Mouse (Mus musculus): ENCODE results near the gene Sbno2.

Sbno2 gene

GRCm38 (mm10) chr10:80105460-80105859 lies at the start of gene Sbno2:
Sbno2 (minus strand) TSS chr10:80105571.
- DNase-seq: no peak

GRCm38 (mm10) chr10:80154384-80154783 lies 49.0 kb upstream of the Sbno2 start:
- no peak for DNase-seq

GRCm38 (mm10) chr10:80153713-80154112 lies 48.3 kb upstream of the Sbno2 start:
- DNase-seq: no peak

DNA sequence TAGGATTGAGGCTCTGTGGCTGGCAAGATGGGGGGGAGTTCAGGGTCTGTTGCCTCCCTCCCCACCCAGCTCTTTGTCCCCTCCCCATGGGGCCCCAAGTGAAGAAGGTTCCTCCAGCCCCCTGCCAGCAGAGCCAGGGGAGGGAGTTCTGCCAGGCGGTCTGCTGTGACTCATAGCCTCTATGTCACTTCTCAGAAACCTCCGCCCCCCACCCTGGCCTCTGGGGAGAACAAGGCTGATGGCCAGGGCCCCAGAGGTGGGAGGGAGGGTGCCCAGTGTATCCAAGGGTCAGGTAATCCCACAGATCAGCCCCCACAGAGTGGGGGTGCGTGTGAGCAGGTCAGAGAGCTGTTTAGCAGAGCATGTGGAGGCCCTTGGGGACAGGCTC lies 47.5 kb upstream of the Sbno2 start:
- no peak for DNase-seq

DNA sequence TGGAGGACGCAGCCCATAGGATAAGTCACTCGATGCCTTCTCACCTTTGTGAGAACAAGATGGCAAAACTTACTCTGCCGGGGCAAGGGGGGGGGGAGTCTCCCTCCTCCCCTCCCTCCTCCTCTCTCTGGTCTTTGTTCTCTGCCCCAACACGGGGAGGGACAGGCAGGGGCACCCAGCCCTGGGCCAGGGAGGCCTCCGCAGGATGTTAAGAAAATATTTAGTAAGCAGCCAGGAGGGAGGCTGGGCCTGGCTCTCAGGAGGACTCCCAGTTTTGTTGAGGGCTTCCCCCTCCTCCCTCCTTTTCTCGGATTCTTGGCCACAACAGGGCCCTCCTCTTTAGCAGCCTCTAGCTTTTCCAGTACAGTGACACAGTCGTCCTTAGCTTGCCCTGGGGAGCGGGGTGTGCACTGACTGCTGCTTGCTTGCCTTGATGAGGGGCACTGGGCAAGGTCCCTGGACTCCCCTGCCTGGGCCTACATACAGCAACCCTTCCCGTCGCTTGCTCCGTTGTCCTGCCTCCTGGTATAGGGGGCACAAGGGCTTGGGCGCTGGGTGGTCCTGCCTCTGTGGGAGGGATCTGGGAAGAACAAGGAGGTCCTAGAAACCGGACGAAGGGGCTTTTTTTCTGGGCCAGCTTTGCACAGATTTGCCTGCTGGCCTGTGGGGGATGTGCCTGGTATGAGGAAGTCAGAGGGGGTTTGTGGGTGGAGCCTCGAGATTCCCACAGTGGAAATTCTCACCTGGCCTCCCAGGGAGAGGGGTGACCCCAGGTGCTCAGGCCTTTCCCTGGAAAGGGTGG lies 46.9 kb upstream of the Sbno2 start:
- no peak for DNase-seq

DNA sequence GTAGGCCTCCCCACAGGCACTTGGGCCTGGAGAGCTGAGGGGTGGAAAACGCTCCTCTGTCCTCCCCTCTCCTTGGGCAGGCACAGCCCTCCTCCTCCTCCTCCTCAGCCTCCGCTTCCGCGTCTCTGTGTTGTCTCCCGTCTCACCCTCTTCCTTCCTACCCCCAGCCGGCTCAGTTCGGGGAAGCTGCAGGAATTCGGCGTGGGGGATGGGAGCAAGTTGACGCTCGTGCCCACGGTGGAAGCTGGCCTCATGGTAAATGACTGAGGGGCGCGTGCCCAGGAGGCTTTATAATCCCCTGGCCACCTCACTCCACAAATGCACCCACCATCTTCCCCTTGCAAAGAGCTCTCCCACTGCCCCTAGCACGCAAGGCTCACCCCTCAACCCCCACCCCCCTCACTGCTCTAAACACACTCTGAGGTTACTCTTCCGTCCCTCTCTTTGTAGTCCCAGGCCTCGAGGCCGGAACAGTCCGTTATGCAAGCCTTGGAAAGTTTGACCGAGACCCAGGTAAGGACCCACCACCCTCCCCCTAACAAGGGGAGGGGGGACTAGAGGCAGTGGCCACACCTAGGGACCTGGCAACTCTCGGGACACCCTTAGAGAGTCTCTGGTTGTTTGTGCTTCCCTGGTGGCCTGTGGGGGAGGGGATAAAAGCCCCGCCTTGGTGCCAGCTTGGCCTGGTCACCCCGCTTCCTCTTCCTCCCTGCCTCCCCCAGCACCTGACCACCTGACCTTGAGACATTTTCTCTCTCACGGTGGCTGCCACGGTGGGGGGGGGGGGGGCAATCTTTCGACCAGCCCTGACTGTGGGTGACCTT lies 46.1 kb upstream of the Sbno2 start:
- DNase-seq: peak in 1 of 2 experiments; percentile 51

DNA sequence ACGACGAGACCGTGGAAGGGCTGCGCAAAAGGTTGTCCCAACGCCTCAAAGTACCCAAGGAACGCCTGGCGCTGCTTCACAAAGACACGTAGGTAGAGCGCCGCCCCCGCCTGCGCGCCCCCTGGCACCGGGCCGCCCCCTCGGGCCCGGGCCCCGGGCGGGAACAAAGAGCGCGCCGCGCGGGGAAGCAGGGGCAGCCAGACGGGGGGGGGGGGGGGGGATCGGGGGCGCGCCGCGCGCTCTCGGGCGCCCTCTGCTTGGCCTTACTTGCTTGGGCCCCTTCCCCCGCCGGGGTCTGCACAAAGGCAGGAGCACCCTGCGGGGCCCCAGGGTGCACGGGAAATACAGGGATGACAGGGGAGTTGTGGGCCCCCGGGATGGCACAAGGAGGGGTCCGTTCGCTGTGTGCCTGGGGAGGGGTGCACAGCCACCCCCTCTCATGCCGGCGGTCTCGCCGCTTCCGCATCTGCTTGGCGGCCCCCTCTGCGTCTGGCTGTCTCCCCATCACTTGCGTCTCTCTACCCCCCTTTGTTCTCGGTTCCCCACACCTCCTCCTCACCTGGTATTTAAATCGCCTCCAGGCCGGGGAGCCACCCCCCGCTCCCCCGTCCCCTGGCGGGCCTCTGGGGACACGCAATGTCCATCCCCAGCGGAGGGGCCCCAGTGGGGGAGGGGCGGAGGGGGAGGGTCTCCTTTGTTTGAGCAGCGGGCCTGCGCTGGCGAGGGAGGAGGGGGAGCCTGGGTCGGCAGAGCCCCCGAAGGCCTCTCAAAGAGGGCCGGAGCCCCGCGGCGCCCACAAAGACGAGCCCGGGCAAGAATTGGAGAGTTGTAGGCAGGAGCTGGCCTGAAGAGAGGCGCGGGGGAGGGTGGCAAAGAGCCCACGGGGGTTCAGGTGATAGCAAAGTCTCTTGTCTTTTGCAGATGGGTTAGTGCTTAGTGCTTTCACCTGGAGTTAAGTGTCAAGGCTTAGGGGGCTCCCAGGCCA lies 45.1 kb upstream of the Sbno2 start:
- peak; percentile 57 to 66 for DNase-seq

- DNase-seq: peak; percentile 95 to 97
These were observed 44.2 kb upstream of the Sbno2 start for GRCm38 (mm10) chr10:80149291-80150225.

DNA sequence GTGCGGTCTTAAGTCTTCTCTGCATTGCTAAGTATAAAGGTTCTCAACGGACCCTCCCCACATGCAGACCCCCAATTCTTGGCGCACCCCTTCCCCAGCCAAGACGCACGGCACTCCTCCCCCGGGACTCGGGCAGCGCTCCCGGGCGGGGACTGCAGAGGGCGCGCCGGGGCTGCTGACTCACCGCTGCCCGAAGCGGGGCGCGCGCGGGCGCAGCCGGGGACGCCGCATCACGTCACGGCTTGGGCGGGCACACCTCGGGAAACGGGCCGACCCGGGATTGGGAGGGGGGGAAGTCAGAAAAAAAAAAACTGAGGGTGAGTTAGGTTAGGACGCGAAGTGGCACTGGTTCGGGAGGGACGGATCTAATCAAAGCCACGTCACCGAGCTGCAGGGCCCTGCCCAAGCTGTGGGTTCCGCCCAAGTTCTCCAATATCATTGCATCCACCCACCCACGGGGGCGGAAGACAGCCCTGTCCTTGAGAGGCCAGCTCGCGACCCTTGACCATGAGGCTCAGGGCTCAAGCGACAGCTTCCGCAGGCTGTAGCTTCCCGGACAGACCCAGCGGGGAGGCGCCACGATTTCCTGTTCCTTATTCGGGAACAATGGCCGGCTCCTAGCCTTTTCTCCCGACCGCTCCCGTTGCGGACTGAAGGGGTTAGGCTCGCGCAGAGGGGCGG lies 43.4 kb upstream of the Sbno2 start:
- DNase-seq: peak; percentile 91 to 95

DNA sequence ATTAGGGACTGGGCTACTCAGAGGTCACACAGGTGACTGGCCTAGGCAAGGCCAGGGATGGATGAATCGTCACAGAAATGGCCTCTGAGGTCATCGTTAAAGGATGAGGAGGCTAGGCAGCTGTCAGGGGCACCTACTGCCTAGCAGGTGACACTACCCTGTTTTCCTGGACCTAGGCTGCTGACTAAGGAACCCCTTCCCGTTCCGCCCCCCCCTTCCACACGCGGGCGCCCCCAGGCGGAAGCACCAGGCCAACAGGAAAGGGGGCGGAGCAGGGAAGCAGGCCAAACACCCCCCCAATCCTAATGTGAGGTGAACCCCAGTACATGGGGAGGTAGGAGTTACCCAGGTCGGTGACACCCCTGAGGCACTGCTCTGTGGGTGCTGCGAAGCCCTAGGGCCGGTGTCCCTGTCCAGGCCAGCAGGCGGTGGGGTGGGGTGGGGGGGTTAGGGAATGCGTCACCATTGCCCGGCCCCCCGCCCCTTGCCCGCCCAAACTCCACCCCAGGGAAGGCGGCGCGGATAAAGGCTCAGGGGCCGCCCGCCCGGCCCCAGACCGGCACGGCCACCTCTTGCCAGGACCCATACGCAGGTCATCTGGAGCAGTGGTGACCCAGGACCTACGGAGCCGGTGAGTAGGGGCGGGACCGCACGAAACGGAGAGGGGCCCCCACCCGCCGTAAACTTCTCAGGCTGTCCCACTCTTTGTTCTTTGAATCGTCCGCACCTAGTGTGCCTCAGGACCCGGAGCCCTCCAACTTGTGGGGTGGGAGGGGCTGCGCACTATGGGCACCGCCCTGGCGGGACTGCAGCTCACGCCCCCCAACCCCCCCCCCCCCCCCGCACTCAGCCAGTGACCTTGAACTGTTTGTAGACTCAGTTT lies 42.6 kb upstream of the Sbno2 start, which contains the start of gene Midn:
Midn (plus strand) TSS at position 554 of the 883 bp plus-strand sequence.
- DNase-seq: peak; percentile 62 to 67

DNA sequence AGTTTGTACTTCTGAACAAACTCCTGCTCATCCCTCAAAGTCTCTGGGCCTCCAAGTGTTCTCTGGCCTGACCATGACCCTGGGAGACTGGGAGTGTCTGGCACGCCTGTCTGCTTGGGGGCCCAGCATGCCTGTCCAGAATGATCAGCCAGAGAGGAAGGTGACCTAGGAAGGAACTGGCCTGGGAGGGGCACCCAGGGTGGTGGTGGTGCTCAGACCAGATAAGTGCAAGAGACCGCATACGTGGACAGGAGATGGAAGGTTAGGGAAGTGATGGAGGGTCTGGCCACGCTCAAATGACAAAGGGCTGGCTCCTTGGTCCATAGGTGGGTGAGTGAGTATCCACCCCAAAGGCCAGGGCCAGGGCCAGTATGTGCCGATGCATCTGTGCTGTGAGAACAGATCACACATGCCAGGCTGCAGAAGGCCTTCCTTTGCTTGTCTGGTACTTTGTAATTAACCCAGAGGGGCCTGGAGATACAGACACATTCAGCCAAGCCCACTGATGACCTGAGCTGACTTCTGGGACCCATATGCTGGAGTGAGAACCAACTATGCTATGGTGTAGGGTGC lies 41.9 kb upstream of the Sbno2 start:
- no peak for DNase-seq

GRCm38 (mm10) chr10:80146568-80147011 lies 41.2 kb upstream of the Sbno2 start:
- DNase-seq: no peak

DNA sequence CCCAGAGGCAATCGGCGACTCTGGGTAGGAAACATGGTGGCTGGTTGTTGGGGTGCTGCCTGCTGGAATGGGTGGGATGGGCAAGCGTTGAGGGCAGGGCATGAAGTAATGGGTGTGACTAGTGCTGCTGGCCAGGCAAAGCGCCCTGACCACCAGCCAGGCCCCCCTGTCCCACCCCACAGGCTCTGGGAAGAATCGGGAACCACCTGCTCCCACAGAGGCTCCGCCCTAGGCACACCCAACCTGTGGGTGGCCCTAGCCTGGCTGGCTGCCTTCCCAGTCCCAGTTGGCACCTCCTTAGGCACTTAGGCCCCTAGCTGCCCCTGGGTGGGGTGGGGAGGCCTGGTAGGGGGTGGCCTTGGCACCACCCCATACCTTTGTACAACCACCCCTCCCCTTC lies 40.5 kb upstream of the Sbno2 start:
- no peak for DNase-seq

DNA sequence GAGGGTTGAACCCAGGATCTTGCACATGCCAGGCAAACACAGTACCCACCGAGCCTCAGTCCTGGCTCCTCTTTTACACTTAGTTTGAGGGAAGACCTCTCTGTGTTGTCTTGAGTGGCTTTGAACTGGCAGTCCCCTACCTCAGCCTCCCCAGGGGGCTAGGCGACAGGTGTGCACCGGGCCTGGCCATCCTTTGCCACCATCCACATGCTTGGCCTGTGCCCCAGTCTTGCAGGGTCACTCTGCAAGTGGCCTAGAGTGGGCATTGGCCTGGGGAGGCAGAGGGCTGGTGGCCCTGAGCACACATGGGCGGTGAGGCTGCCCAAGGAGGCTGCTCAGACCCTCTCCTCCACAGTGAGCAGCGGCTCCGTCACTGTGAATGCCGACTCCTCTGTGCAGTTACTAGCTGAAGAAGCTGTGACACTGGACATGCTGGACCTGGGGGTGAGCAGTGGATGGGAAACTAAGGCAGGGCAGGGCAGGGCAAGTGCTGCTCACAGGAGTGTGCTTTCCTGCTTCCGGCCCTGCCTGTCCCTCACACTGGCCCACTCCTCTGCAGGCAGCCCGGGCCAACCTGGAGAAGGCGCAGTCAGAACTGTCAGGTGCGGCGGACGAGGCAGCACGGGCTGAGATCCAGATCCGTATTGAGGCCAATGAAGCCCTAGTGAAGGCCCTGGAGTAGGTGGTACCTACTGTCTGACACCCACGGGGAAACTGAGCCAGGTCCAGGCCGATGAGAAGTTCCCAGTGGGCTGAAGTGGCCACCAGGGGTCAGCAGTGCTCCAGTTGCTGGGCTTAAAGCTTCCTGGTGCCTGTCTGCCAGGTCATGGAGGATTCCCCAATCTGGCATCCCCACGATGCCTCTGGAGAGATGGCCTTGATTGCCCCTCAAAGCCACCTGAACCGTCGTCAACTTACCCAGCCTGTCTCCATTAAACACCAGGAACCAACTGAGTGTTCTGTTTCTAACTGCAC lies 39.8 kb upstream of the Sbno2 start:
- peak; percentile 83 to 85 for DNase-seq

DNA sequence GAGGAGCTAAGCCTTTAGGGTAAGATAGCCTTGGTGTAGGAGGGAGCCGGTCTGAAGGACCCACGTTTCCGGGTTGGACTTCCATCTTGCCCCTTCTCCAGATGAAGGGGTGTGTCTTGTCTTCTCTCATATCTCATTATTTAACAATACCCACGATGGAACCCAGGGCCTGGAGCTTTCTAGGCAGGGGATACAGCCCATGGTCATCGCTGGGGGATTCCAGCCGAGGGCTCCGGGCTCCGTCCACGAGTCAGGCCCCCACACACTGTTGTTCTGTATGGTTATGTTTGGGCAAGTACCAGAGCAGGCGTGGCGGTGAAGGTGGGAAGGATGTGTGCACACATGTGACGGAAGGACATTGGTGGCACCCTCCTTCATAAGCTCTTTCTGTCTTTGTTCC lies 38.8 kb upstream of the Sbno2 start:
- no peak for DNase-seq

- DNase-seq: no peak
These were observed 38.3 kb upstream of the Sbno2 start for GRCm38 (mm10) chr10:80143664-80144063.

DNA sequence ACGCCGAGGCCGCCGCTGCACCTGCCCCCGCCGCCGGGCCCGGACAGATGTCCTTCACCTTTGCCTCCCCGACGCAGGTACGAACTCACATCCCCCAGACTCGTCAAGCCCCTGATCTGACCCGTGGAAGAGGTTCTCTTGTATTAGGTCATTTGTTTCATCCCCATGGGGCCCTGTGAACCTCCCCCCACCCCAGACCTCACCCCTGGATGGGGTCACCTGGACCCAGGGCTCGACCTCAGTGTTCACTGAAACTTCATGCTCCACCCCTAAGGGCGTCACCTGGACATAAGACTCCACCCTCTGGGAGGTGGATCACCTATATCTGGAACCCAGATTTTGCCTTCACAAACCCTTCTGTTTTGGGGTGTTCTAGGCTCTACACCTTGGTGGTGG lies 37.2 kb upstream of the Sbno2 start:
- no peak for DNase-seq
